Mouse (Mus musculus) hindbrain, embryonic 10.5 days (tissue): ENCODE measurements around the gene Cnmd. TPM values are rescaled to one million over a fixed set of nuclear protein-coding genes. Genes with fewer than 3 reads are reported as not detected.

Source experiments
- DNase-seq: peaks from one replicate; pipeline ENCODE4 v3.0.0-alpha.2; 2017; ENCODE audit warnings: low spot score
- H3K27ac ChIP-seq: fragments of 300-500 bp; sonication (generic); 2 replicates; pipeline ENCODE4 v1.5.1; 2016; ENCODE audit warnings: mild to moderate bottlenecking, moderate library complexity
- H3K27me3 ChIP-seq: fragments of 300-500 bp; sonication (generic); 2 replicates; pipeline ENCODE4 v1.6.1; 2016; ENCODE audit warnings: mild to moderate bottlenecking; ENCODE audit not compliant: poor library complexity, insufficient read depth, severe bottlenecking
- H3K36me3 ChIP-seq: fragments of 300-500 bp; sonication (generic); 2 replicates; pipeline ENCODE4 v1.6.1; 2016; ENCODE audit warnings: mild to moderate bottlenecking, moderate library complexity
- H3K4me1 ChIP-seq: fragments of 300-500 bp; sonication (generic); replicated peaks from 2 replicates; pipeline ENCODE4 v1.6.1; 2016; ENCODE audit warnings: mild to moderate bottlenecking
- H3K4me3 ChIP-seq: fragments of 300-500 bp; sonication (generic); 2 replicates; pipeline ENCODE4 v1.5.1; 2016; ENCODE audit warnings: mild to moderate bottlenecking, moderate library complexity
- H3K9me3 ChIP-seq: fragments of 300-500 bp; sonication (generic); 2 replicates; pipeline ENCODE4 v1.6.1; 2016; ENCODE audit warnings: mild to moderate bottlenecking, moderate library complexity
- WGBS: fragments of 180-500 bp; shearing (Covaris S2); methylation state at CpG from one replicate; pipeline ENCODE4 v1.1.7; 2016; 5-methylcytosine and 5-hydroxymethylcytosine counted together
- polyA plus RNA-seq: library from polyadenylated mRNA; unstranded; fragments of >200 nt; fragmentation: Nextera tagmentation; extraction: Ambion mirVana; gene quantifications from 2 replicates; pipeline ENCODE4 v1.2.1, GENCODE M21; 2016

Cnmd gene
- polyA plus RNA-seq, 1 experiment from 2014 or later: 20.8 TPM

- no peak overlapping the region for H3K4me3 ChIP-seq
- peaks cover 78% of the 10 kb centered on the region for H3K36me3 ChIP-seq
- WGBS: 89% methylated on average over 3 of the region's 3 CpGs
These were observed 40.8 kb downstream of the Cnmd start for GRCm38 (mm10) chr14:79621143-79621542.

GRCm38 (mm10) chr14:79619802-79620201 is 42.2 kb downstream of the Cnmd start:
- DNase-seq: no peak
- Histone ChIP-seq H3K9me3 (no peaks in the 10 kb centered on the region), H3K4me3 (no peak overlapping the region), H3K27me3 (no peaks in the 10 kb centered on the region), H3K4me1 (no peaks in the 10 kb centered on the region), H3K36me3 (peaks cover 74% of the 10 kb centered on the region), H3K27ac (no peak overlapping the region)
- WGBS: 93% methylated on average over 7 of the region's 7 CpGs

More at GRCm38 (mm10) chr14:79621143-79621542, 40.8 kb downstream of the Cnmd start:
- no peak for DNase-seq
- Histone ChIP-seq H3K9me3 (no peaks in the 10 kb centered on the region), H3K27ac (no peak overlapping the region), H3K27me3 (no peaks in the 10 kb centered on the region), H3K4me1 (no peaks in the 10 kb centered on the region)

- WGBS: 88% methylated on average over 8 of the region's 8 CpGs
- peaks cover 78% of the 10 kb centered on the region for H3K36me3 ChIP-seq
- no peak for DNase-seq
These were observed 44.7 kb downstream of the Cnmd start for GRCm38 (mm10) chr14:79617121-79617828.

GRCm38 (mm10) chr14:79608286-79608685 is 53.7 kb downstream of the Cnmd start:
- no peak for DNase-seq
- H3K4me1 ChIP-seq: no peaks in the 10 kb centered on the region
- H3K9me3 ChIP-seq: no peaks in the 10 kb centered on the region
- no peak overlapping the region for H3K4me3 ChIP-seq
- 96% methylated on average over 6 of the region's 6 CpGs for WGBS
- H3K27ac ChIP-seq: no peak overlapping the region
- H3K27me3 ChIP-seq: no peaks in the 10 kb centered on the region
- H3K36me3 ChIP-seq: peaks cover 96% of the 10 kb centered on the region

More at GRCm38 (mm10) chr14:79617121-79617828, 44.7 kb downstream of the Cnmd start:
- Histone ChIP-seq H3K9me3 (no peaks in the 10 kb centered on the region), H3K27me3 (no peaks in the 10 kb centered on the region), H3K27ac (no peak overlapping the region), H3K4me3 (no peak overlapping the region), H3K4me1 (no peaks in the 10 kb centered on the region)

DNA sequence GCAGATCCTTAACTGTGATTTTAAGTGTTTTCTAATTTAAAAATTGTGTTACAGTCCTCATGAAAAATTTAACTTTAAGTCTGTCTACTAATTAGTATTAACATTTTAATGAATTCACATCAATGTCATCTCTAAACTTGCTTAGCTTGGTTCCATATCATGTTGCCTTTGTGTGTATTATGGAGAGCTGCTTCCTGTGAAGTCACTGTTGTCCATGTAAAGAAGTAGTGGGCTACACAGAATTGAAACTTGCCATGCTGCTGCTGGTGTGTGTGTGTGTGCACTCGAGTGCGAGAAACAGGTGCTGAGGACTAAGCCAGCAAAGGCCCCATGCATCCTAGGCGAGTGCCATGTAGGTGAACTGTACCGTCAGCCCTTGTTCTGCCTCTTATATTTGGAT is 54.6 kb downstream of the Cnmd start:
- no peaks in the 10 kb centered on the region for H3K9me3 ChIP-seq
- no peaks in the 10 kb centered on the region for H3K27me3 ChIP-seq
- DNase-seq: no peak
- WGBS: 93% methylated on average over 4 of the region's 4 CpGs
- no peaks in the 10 kb centered on the region for H3K4me1 ChIP-seq
- no peak overlapping the region for H3K27ac ChIP-seq
- no peak overlapping the region for H3K4me3 ChIP-seq
- peaks cover 96% of the 10 kb centered on the region for H3K36me3 ChIP-seq

DNA sequence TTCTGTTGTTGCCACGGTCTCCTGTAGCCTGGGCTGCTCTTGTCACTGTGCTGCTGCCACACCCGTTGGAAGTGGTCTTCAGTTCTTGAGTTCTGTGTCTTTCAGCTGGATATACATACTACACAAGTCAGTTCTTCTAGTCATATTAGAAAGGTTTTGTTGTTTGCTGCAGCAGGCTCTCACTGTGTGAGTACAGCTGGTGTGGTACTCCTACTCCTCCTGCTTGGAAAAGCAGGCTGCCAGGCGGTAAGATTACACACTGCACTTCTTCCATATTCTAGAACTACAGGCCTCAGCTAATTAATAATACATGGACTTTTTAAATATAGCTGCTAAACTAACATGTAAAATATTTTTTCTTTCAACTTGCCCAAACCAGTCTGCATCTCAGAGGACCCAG is 55.1 kb downstream of the Cnmd start:
- Histone ChIP-seq H3K27me3 (no peaks in the 10 kb centered on the region), H3K27ac (no peak overlapping the region), H3K4me3 (no peak overlapping the region), H3K9me3 (no peaks in the 10 kb centered on the region), H3K4me1 (no peaks in the 10 kb centered on the region), H3K36me3 (peaks cover 96% of the 10 kb centered on the region)
- DNase-seq: no peak
- 92% methylated on average over 3 of the region's 3 CpGs for WGBS

DNA sequence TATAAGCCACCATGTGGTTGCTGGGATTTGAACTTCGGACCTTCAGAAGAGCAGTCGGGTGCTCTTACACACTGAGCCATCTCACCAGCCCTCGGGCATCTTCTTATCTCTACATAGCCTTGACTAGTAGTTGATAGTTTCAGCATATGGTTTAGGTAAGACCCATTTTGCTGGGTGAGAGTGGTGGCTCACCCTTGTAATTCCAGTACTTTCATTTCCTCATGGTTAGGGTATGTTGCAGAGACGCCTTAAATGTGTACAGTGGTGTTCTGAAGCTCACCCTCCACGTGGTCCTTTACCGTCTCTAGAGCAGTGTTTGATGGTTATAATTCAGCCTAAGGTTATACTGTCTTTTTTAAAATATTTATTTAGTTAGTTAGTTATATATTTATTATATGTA is 55.6 kb downstream of the Cnmd start:
- no peak overlapping the region for H3K27ac ChIP-seq
- no peak for DNase-seq
- no peaks in the 10 kb centered on the region for H3K4me1 ChIP-seq
- H3K9me3 ChIP-seq: no peaks in the 10 kb centered on the region
- peaks cover 96% of the 10 kb centered on the region for H3K36me3 ChIP-seq
- WGBS: 94% methylated on average over 6 of the region's 6 CpGs
- H3K4me3 ChIP-seq: no peak overlapping the region
- H3K27me3 ChIP-seq: no peaks in the 10 kb centered on the region

GRCm38 (mm10) chr14:79605881-79606280 is 56.1 kb downstream of the Cnmd start:
- Histone ChIP-seq H3K27ac (no peak overlapping the region), H3K4me3 (no peak overlapping the region), H3K27me3 (no peaks in the 10 kb centered on the region), H3K9me3 (no peaks in the 10 kb centered on the region), H3K36me3 (peaks cover 96% of the 10 kb centered on the region), H3K4me1 (no peaks in the 10 kb centered on the region)
- no peak for DNase-seq
- 89% methylated on average over 2 of the region's 2 CpGs for WGBS

- no peaks in the 10 kb centered on the region for H3K4me1 ChIP-seq
- WGBS: 88% methylated on average over 4 of the region's 4 CpGs
- H3K9me3 ChIP-seq: no peaks in the 10 kb centered on the region
- peaks cover 84% of the 10 kb centered on the region for H3K36me3 ChIP-seq
- H3K4me3 ChIP-seq: no peak overlapping the region
- no peak overlapping the region for H3K27ac ChIP-seq
- no peak for DNase-seq
- no peaks in the 10 kb centered on the region for H3K27me3 ChIP-seq
These were observed 65.4 kb downstream of the Cnmd start for GRCm38 (mm10) chr14:79596602-79597001.

- DNase-seq: no peak
- H3K27ac ChIP-seq: no peak overlapping the region
- H3K27me3 ChIP-seq: no peaks in the 10 kb centered on the region
- H3K36me3 ChIP-seq: peaks cover 79% of the 10 kb centered on the region
- H3K4me3 ChIP-seq: no peak overlapping the region
- no peaks in the 10 kb centered on the region for H3K9me3 ChIP-seq
- peaks cover 6% of the 10 kb centered on the region for H3K4me1 ChIP-seq
- 94% methylated on average over 5 of the region's 5 CpGs for WGBS
These were observed 67.9 kb downstream of the Cnmd start for GRCm38 (mm10) chr14:79594069-79594468.

DNA sequence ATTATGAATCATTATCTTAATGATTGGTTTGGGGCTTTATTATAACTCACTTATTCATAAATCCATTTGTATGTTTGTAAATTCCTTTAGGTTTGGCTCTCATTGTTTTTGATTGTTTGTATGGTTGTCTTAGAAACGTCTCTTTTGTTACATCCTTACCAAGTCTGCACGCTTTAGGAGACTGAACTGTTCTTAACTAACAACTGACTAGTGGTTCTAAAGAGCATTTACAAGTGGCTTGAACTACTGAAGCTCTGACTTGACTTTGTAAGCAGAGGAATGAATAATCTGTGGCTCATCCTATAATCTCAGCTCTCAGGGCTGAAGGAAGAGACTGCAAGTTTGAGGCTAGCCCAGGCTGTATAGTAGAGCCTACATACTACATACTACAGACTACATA is 70.4 kb downstream of the Cnmd start:
- no peak for DNase-seq
- no peaks in the 10 kb centered on the region for H3K27me3 ChIP-seq
- no peak overlapping the region for H3K27ac ChIP-seq
- peaks cover 19% of the 10 kb centered on the region for H3K4me1 ChIP-seq
- H3K9me3 ChIP-seq: no peaks in the 10 kb centered on the region
- H3K36me3 ChIP-seq: peaks cover 54% of the 10 kb centered on the region
- 92% methylated on average over 2 of the region's 2 CpGs for WGBS
- no peak overlapping the region for H3K4me3 ChIP-seq

DNA sequence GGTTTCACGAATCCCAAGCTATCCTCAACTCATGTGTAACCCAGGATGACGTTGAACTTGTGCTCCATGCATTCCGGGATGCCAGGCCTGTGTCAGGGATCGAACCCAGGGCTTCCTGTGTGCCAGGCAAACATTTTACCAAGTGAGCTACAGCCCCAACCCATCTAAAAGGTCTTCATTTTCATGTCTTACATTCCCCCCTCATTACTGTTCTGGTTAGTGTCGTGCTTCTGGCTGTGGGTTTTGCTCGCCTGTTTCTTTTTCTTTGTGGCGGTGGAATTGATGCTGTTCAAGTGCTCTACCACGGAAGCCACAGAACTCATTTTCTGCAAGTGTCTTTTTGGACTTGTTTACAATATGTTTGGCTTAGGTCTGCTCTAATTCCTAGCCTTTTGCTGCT is 71.1 kb downstream of the Cnmd start:
- DNase-seq: no peak
- Histone ChIP-seq H3K4me3 (no peak overlapping the region), H3K4me1 (peaks cover 26% of the 10 kb centered on the region), H3K9me3 (no peaks in the 10 kb centered on the region), H3K27me3 (no peaks in the 10 kb centered on the region), H3K27ac (no peak overlapping the region), H3K36me3 (peaks cover 48% of the 10 kb centered on the region)
- WGBS: 94% methylated on average over 8 of the region's 8 CpGs

GRCm38 (mm10) chr14:79589401-79589800 is 72.6 kb downstream of the Cnmd start:
- 91% methylated on average over 6 of the region's 6 CpGs for WGBS
- H3K27ac ChIP-seq: no peak overlapping the region
- H3K27me3 ChIP-seq: no peaks in the 10 kb centered on the region
- H3K36me3 ChIP-seq: peaks cover 32% of the 10 kb centered on the region
- H3K9me3 ChIP-seq: no peaks in the 10 kb centered on the region
- peaks cover 26% of the 10 kb centered on the region for H3K4me1 ChIP-seq
- no peak overlapping the region; the same call in 1 of the 2 replicates for H3K4me3 ChIP-seq
- no peak for DNase-seq

DNA sequence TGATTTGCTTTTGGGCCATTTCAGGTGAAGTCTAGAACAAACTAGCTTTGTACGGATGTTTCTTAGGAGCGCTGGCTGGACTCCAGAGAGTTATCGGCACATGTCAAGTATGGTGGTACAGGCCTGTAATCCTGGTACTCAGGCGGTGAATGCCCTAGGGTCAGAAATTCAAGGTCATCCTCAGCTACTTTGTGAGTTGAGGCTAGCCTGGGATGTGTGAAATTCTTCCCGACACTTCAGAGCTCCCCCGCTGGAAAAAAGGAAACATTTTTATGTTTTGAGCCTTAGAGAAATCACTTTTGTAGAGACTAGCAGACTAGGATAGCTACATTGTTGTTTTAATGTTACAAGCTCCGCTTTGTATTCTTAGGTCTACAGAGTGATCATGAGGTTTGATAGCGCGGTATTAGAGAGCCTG is 73.4 kb downstream of the Cnmd start:
- H3K27ac ChIP-seq: no peak overlapping the region
- WGBS: 92% methylated on average over 9 of the region's 9 CpGs
- H3K36me3 ChIP-seq: peaks cover 26% of the 10 kb centered on the region
- H3K4me3 ChIP-seq: peak overlapping the region; percentile 63
- H3K9me3 ChIP-seq: no peaks in the 10 kb centered on the region
- peaks cover 26% of the 10 kb centered on the region for H3K4me1 ChIP-seq
- no peaks in the 10 kb centered on the region for H3K27me3 ChIP-seq
- DNase-seq: no peak
